Mouse (Mus musculus): ENCODE data around the gene Srprb.

Srprb gene

GRCm38 (mm10) chr9:103201561-103202260 is at the start of gene Srprb:
Srprb (minus strand) TSS chr9:103202137.
- peak; percentile 85 to 95 for DNase-seq

GRCm38 (mm10) chr9:103248618-103249017 is 46.7 kb upstream of the Srprb start:
- DNase-seq, result no peak

- DNase-seq, result no peak
Observed at GRCm38 (mm10) chr9:103246526-103247168, 44.7 kb upstream of the Srprb start.

GRCm38 (mm10) chr9:103243640-103244039 is 41.7 kb upstream of the Srprb start:
- DNase-seq, result no peak

- no peak for DNase-seq
Observed at GRCm38 (mm10) chr9:103241206-103241605, 39.3 kb upstream of the Srprb start.

- no peak for DNase-seq
Observed at GRCm38 (mm10) chr9:103239471-103239870, 37.5 kb upstream of the Srprb start.

- no peak for DNase-seq
Observed at GRCm38 (mm10) chr9:103234565-103235165, 32.7 kb upstream of the Srprb start.

GRCm38 (mm10) chr9:103234059-103234458 is 32.1 kb upstream of the Srprb start:
- no peak for DNase-seq

GRCm38 (mm10) chr9:103233006-103233395 is 31.1 kb upstream of the Srprb start:
- DNase-seq, result no peak

- no peak for DNase-seq
Observed at GRCm38 (mm10) chr9:103232232-103233005, 30.5 kb upstream of the Srprb start.

- peak; percentile 19 to 24 for DNase-seq
Observed at GRCm38 (mm10) chr9:103230151-103230951, 28.4 kb upstream of the Srprb start, which contains the start of the genes Gm20425 and Trf. Gm20425 (minus strand) TSS chr9:103230307. Trf (minus strand) TSS chr9:103230444.

GRCm38 (mm10) chr9:103229037-103229867 is 27.3 kb upstream of the Srprb start:
- DNase-seq, result no peak

- DNase-seq, result no peak
Observed at GRCm38 (mm10) chr9:103228370-103229003, 26.6 kb upstream of the Srprb start.

- DNase-seq, result no peak
Observed at GRCm38 (mm10) chr9:103227760-103228159, 25.8 kb upstream of the Srprb start.

GRCm38 (mm10) chr9:103226806-103227205 is 24.9 kb upstream of the Srprb start:
- DNase-seq, result no peak

GRCm38 (mm10) chr9:103225464-103225863 is 23.5 kb upstream of the Srprb start:
- DNase-seq, result no peak

GRCm38 (mm10) chr9:103224721-103225120 is 22.8 kb upstream of the Srprb start:
- DNase-seq, result no peak

GRCm38 (mm10) chr9:103214281-103214680 is 12.3 kb upstream of the Srprb start:
- DNase-seq, result no peak

- no peak for DNase-seq
Observed at GRCm38 (mm10) chr9:103213631-103214030, 11.7 kb upstream of the Srprb start.

GRCm38 (mm10) chr9:103212654-103213420 is 10.9 kb upstream of the Srprb start:
- no peak for DNase-seq

Measured in spleen, adult 18-20 months (tissue).